Mouse (Mus musculus): ENCODE results near the gene Abracl. TPM values are rescaled to one million over a fixed set of nuclear protein-coding genes. Genes with fewer than 3 reads are reported as not detected.

Abracl gene
- total and polyA plus RNA-seq, 2 experiments from 2014 or later = 19.2 to 42.0 TPM

DNA sequence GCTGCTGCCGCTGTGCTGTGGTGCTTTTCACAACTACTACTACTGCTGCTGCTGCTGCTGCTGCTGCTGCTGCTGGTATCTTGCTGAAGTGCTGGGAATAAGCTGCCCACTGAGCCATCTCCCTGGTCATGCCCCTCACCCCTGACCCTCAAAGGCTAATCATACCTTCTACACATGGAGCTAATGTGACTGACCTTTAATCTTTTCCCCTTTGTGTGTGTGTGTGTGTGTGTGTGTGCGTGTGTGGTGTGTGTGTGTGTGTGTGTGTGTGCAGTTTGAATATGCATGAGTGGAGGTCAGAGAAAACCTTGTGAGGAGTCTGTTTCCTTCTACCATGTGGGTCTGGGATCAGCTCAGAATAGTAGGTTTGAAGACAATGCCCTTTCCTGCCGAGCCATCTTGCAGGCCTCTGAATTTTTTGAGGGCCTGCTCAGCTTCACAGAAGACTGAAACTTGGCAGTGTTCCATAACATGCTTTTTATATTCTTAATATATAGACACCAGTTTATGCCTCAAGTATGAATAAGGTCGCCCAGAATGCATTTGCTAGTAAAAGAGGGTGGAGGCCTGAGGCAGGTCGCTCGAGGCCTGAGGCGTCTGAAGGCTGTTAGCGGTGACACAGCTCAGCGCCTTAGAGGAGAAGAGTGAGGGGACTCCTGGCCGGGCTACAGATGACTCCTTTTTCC lies 44.8 kb upstream of the Abracl start:
- Histone ChIP-seq H3K27me3 (ENCODE audit: insufficient read depth, low read length) (no peaks in the 10 kb centered on the region), H3K9ac (replicated peaks; ENCODE audit: low read length, poor library complexity, severe bottlenecking) (no peak overlapping the region), H3K4me2 (ENCODE audit: low read depth, low read length, poor library complexity, severe bottlenecking) (no peak overlapping the region), H3K9me3 (ENCODE audit: low read length) (no peaks in the 10 kb centered on the region), H3K27ac (ENCODE audit: low read depth, low read length) (no peak overlapping the region), H3K4me1 (ENCODE audit: insufficient read depth, low read length) (0 out of 2 replicates have a peak, but pooled peaks cover 3% of the 10 kb centered on the region), H3K36me3 (ENCODE audit: insufficient read depth, low read length) (no peaks in the 10 kb centered on the region; the same call in 1 of the 2 replicates), H3K4me3 (ENCODE audit: low read depth, low read length) (no peak overlapping the region)
- 58% methylated on average over 10 of the region's 10 CpGs for WGBS
- ATAC-seq (ENCODE audit: low FRiP score) (peak; percentile 38; the same call in 1 of the 2 replicates), DNase-seq (ENCODE audit: low spot score) (no peak)
- TF ChIP-seq CTCF (IDR thresholded peaks at IDR 0.05) = no peak

DNA sequence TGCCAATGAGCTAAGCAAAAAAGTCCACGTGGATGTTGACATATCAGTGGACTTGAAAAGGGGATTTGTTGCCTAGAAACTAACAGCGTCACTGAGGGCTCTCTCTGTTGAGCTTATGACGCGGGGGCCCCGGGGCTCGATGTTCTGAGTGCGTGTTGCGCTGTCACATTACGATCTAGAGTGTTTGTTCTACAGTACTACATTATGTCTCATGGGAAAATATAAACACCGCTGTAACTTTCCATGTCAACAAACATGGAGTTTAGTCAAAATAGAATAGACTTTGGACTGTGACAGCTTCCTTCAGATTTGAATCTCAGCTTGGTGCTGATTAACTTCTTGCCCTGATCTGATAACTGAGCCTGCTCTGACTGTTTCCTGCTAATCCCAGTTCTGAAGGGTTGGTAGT lies 42.9 kb upstream of the Abracl start:
- WGBS = 65% methylated on average over 10 of the region's 10 CpGs
- Histone ChIP-seq H3K9ac (replicated peaks; ENCODE audit: low read length, poor library complexity, severe bottlenecking) (no peak overlapping the region), H3K27me3 (ENCODE audit: insufficient read depth, low read length) (no peaks in the 10 kb centered on the region), H3K36me3 (ENCODE audit: insufficient read depth, low read length) (no peaks in the 10 kb centered on the region; the same call in 1 of the 2 replicates), H3K4me2 (ENCODE audit: low read depth, low read length, poor library complexity, severe bottlenecking) (no peak overlapping the region), H3K4me3 (ENCODE audit: low read depth, low read length) (no peak overlapping the region), H3K27ac (ENCODE audit: low read depth, low read length) (no peak overlapping the region), H3K4me1 (ENCODE audit: insufficient read depth, low read length) (0 out of 2 replicates have a peak, but pooled peaks cover 3% of the 10 kb centered on the region), H3K9me3 (ENCODE audit: low read length) (no peaks in the 10 kb centered on the region)
- ATAC-seq (ENCODE audit: low FRiP score) (no peak), DNase-seq (ENCODE audit: low spot score) (no peak)
- TF ChIP-seq CTCF (IDR thresholded peaks at IDR 0.05) = no peak

DNA sequence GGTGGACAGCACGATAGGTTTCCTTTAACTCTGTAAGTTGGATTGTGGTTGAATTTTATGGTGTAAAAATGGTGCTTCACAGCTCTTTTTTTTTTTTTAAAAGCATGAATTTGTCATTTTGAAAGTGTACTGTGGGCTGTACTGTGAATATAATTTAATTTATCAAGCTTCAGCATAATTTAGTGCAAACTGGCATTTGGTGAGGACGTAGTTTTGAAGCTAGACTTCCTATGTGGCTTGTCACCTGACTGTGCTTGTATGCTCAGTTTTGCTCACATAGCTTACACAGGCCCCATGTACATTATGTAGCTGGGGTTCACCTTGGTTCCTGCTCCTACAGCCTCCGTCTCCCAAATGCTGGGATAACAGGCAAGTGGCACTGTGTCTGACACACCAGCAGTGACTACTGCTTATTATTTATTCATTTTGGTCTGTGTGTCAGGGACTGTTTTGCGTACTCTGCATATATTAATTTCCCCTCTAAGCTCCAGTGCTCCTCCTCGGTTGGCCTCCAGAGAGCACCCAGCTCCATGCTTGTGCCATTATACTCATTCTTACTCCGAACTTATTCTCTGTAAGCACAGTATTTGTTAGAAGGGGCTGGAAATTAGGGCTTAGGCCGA lies 41.6 kb upstream of the Abracl start:
- no peak for TF ChIP-seq CTCF (IDR thresholded peaks at IDR 0.05)
- Histone ChIP-seq H3K27ac (ENCODE audit: low read depth, low read length) (no peak overlapping the region), H3K9ac (replicated peaks; ENCODE audit: low read length, poor library complexity, severe bottlenecking) (no peak overlapping the region), H3K4me1 (ENCODE audit: insufficient read depth, low read length) (0 out of 2 replicates have a peak, but pooled peaks cover 3% of the 10 kb centered on the region), H3K27me3 (ENCODE audit: insufficient read depth, low read length) (no peaks in the 10 kb centered on the region), H3K9me3 (ENCODE audit: low read length) (no peaks in the 10 kb centered on the region), H3K36me3 (ENCODE audit: insufficient read depth, low read length) (no peaks in the 10 kb centered on the region; the same call in 1 of the 2 replicates), H3K4me3 (ENCODE audit: low read depth, low read length) (no peak overlapping the region), H3K4me2 (ENCODE audit: low read depth, low read length, poor library complexity, severe bottlenecking) (no peak overlapping the region)
- WGBS = 59% methylated on average over 7 of the region's 7 CpGs
- ATAC-seq (ENCODE audit: low FRiP score) = 0 out of 2 replicates have a peak, but pooled peaks have one; percentile 17
- no peak for DNase-seq (ENCODE audit: low spot score)

DNA sequence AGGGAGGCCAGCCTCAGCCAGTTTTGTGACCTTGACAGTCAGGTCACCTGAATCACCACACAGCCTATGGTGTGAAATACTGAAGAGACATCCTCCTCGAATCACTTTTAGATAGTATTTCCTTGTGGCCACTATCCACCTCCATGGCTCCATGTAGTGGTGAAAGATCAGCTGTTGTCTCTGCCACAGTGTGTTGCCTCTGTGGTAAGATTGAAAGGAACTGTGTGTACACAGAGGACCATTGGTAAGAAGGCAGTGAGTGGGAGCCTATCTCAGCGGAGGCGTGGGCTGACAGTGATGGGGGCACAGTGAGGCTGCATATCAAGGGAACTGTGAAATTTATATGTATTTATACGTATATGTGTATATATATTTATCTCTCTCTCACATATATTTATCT lies 38.4 kb upstream of the Abracl start:
- no peaks in the 10 kb centered on the region for H3K9me3 ChIP-seq (ENCODE audit: low read length)
- ATAC-seq (ENCODE audit: low FRiP score) = no peak
- peaks cover 16% of the 10 kb centered on the region for H3K4me1 ChIP-seq (ENCODE audit: insufficient read depth, low read length)
- TF ChIP-seq CTCF (IDR thresholded peaks at IDR 0.05) = no peak
- no peak overlapping the region for H3K4me2 ChIP-seq (ENCODE audit: low read depth, low read length, poor library complexity, severe bottlenecking)
- no peaks in the 10 kb centered on the region for H3K27me3 ChIP-seq (ENCODE audit: insufficient read depth, low read length)
- H3K27ac ChIP-seq (ENCODE audit: low read depth, low read length) = no peak overlapping the region
- 94% methylated on average over 4 of the region's 4 CpGs for WGBS
- no peak overlapping the region for H3K4me3 ChIP-seq (ENCODE audit: low read depth, low read length)
- H3K36me3 ChIP-seq (ENCODE audit: insufficient read depth, low read length) = no peaks in the 10 kb centered on the region; the same call in 1 of the 2 replicates
- H3K9ac ChIP-seq (replicated peaks; ENCODE audit: low read length, poor library complexity, severe bottlenecking) = no peak overlapping the region
- no peak for DNase-seq (ENCODE audit: low spot score)

DNA sequence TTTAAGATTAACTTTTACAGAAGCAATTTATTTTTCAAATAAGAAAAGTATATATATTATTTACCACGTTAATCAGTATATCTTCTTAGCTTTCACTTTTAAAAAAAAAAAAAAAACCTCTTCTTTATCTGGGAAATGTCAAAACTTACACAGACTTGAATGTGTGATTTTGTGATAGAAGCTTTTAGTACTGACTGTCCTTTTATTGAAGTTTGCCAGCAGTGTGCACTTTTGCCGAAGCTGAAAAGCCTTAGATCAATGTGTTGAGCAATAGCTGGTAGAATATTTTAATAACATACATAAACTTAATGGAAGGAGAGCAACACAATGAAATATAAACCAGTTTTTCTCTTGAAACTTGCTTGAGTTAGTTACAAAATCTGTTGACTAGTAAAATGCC lies 37.7 kb upstream of the Abracl start:
- no peaks in the 10 kb centered on the region; the same call in 1 of the 2 replicates for H3K36me3 ChIP-seq (ENCODE audit: insufficient read depth, low read length)
- H3K9me3 ChIP-seq (ENCODE audit: low read length) = no peaks in the 10 kb centered on the region
- TF ChIP-seq CTCF (IDR thresholded peaks at IDR 0.05) = no peak
- DNase-seq (ENCODE audit: low spot score) (no peak), ATAC-seq (ENCODE audit: low FRiP score) (no peak)
- no peak overlapping the region for H3K27ac ChIP-seq (ENCODE audit: low read depth, low read length)
- WGBS = 84% methylated on average over 2 of the region's 2 CpGs
- H3K9ac ChIP-seq (replicated peaks; ENCODE audit: low read length, poor library complexity, severe bottlenecking) = no peak overlapping the region
- H3K27me3 ChIP-seq (ENCODE audit: insufficient read depth, low read length) = no peaks in the 10 kb centered on the region
- peaks cover 16% of the 10 kb centered on the region for H3K4me1 ChIP-seq (ENCODE audit: insufficient read depth, low read length)
- no peak overlapping the region for H3K4me3 ChIP-seq (ENCODE audit: low read depth, low read length)
- H3K4me2 ChIP-seq (ENCODE audit: low read depth, low read length, poor library complexity, severe bottlenecking) = no peak overlapping the region

DNA sequence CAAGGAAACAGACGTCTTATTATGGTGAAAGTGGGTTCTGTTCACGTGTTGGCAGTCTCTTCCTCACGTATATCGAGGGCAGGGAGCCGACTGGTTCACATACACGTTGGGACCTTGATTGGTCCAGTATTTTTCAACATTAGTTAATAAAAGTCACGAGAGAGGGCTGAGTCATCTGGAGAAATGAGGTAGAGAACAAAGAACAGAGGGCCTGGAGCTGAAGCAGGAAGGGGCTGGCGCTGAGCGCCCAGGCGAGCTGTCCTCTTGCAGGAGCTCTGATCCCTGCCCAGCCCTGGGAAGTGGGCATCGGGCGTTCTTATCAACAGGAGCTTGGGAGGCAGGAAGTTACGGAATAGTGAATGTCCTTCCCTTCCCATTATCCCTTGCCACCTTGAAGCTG lies 36.7 kb upstream of the Abracl start:
- Histone ChIP-seq H3K4me1 (ENCODE audit: insufficient read depth, low read length) (peaks cover 16% of the 10 kb centered on the region), H3K9ac (replicated peaks; ENCODE audit: low read length, poor library complexity, severe bottlenecking) (no peak overlapping the region), H3K4me2 (ENCODE audit: low read depth, low read length, poor library complexity, severe bottlenecking) (no peak overlapping the region), H3K27ac (ENCODE audit: low read depth, low read length) (no peak overlapping the region), H3K36me3 (ENCODE audit: insufficient read depth, low read length) (no peaks in the 10 kb centered on the region), H3K4me3 (ENCODE audit: low read depth, low read length) (no peak overlapping the region), H3K9me3 (ENCODE audit: low read length) (no peaks in the 10 kb centered on the region), H3K27me3 (ENCODE audit: insufficient read depth, low read length) (no peaks in the 10 kb centered on the region)
- ATAC-seq (ENCODE audit: low FRiP score) = no peak
- no peak for DNase-seq (ENCODE audit: low spot score)
- 92% methylated on average over 13 of the region's 13 CpGs for WGBS
- no peak for TF ChIP-seq CTCF (IDR thresholded peaks at IDR 0.05)
